Mouse (Mus musculus): ENCODE data around the gene Asnsd1.

GRCm38 (mm10) chr1:53300506-53300905 lies 52.0 kb downstream of the Asnsd1 start:
- no peak for TF ChIP-seq CTCF (IDR thresholded peaks at IDR 0.05; ENCODE audit: borderline replicate concordance, insufficient read depth, low read depth, low read length)
- TF ChIP-seq POLR2A (IDR thresholded peaks at IDR 0.05; ENCODE audit: borderline replicate concordance, insufficient read depth, low read length): no peak

All from cerebellum, adult 2 months (tissue).